Mouse (Mus musculus) intestine, embryonic 15.5 days (tissue): ENCODE results near the gene Tex14. TPM values are rescaled to one million over a fixed set of nuclear protein-coding genes. Genes with fewer than 3 reads are reported as not detected.

Experiments
- ATAC-seq: fragments of 200-750 bp; cut with Nextera tagmentation; 2 replicates; pipeline ENCODE4 v1.8.0; 2017; ENCODE audit warnings: moderate TSS enrichment, moderate library complexity
- H3K27ac ChIP-seq: fragments of 300-500 bp; sonication (generic); 2 replicates; pipeline ENCODE4 v1.5.1; 2015; ENCODE audit warnings: mild to moderate bottlenecking, inconsistent platforms
- H3K27me3 ChIP-seq: fragments of 300-500 bp; sonication (generic); replicated peaks from 2 replicates; pipeline ENCODE4 v1.6.1; 2015; ENCODE audit warnings: inconsistent platforms
- H3K36me3 ChIP-seq: fragments of 300-500 bp; sonication (generic); 2 replicates; pipeline ENCODE4 v1.6.1; 2015; ENCODE audit warnings: inconsistent platforms
- H3K4me1 ChIP-seq: fragments of 300-500 bp; sonication (generic); replicated peaks from 2 replicates; pipeline ENCODE4 v1.6.1; 2015; ENCODE audit warnings: inconsistent platforms
- H3K4me2 ChIP-seq: fragments of 300-500 bp; sonication (generic); replicated peaks from 2 replicates; pipeline ENCODE4 v1.6.1; 2015; ENCODE audit warnings: mild to moderate bottlenecking, inconsistent platforms
- H3K4me3 ChIP-seq: fragments of 300-500 bp; sonication (generic); replicated peaks from 2 replicates; pipeline ENCODE4 v1.5.1; 2015; ENCODE audit warnings: inconsistent platforms
- H3K9ac ChIP-seq: fragments of 300-500 bp; sonication (generic); 2 replicates; pipeline ENCODE4 v1.6.1; 2015; ENCODE audit warnings: inconsistent platforms
- H3K9me3 ChIP-seq: fragments of 300-500 bp; sonication (generic); 2 replicates; pipeline ENCODE4 v1.6.1; 2016; ENCODE audit warnings: inconsistent platforms
- WGBS: fragments of 180-500 bp; shearing (Covaris S2); methylation state at CpG from one replicate; pipeline ENCODE4 v1.1.7; 2015; 5-methylcytosine and 5-hydroxymethylcytosine counted together
- polyA plus RNA-seq: library from polyadenylated mRNA; unstranded; fragments of >200 nt; fragmentation: Nextera tagmentation; extraction: Ambion mirVana; gene quantifications from 2 replicates; pipeline ENCODE4 v1.2.1, GENCODE M21; 2015

The Tex14 gene
- polyA plus RNA-seq, 1 experiment from 2014 or later, result 0.96 TPM

- H3K27ac ChIP-seq, result no peak overlapping the region
- 95% methylated on average over 1 of the region's 1 CpGs for WGBS
Observed at GRCm38 (mm10) chr11:87571361-87571950, 166.6 kb downstream of the Tex14 start.

GRCm38 (mm10) chr11:87573751-87574150, 168.9 kb downstream of the Tex14 start:
- no peak for ATAC-seq
- H3K27ac ChIP-seq, result no peak overlapping the region
- 57% methylated on average over 7 of the region's 7 CpGs for WGBS
- no peak overlapping the region for H3K4me3 ChIP-seq
- no peak overlapping the region for H3K4me2 ChIP-seq
- H3K9me3 ChIP-seq, result no peaks in the 10 kb centered on the region
- H3K27me3 ChIP-seq, result no peaks in the 10 kb centered on the region
- H3K9ac ChIP-seq, result no peak overlapping the region
- peaks cover 18% of the 10 kb centered on the region for H3K4me1 ChIP-seq
- no peaks in the 10 kb centered on the region for H3K36me3 ChIP-seq

More at GRCm38 (mm10) chr11:87571361-87571950, 166.6 kb downstream of the Tex14 start:
- no peak for ATAC-seq
- no peaks in the 10 kb centered on the region for H3K9me3 ChIP-seq
- H3K4me1 ChIP-seq, result 0 out of 2 replicates have a peak, but pooled peaks cover 4% of the 10 kb centered on the region
- H3K4me2 ChIP-seq, result no peak overlapping the region
- H3K27me3 ChIP-seq, result no peaks in the 10 kb centered on the region
- H3K9ac ChIP-seq, result no peak overlapping the region
- no peaks in the 10 kb centered on the region for H3K36me3 ChIP-seq
- H3K4me3 ChIP-seq, result no peak overlapping the region

- no peak for ATAC-seq
- Histone ChIP-seq H3K4me1 (peaks cover 23% of the 10 kb centered on the region), H3K4me3 (no peak overlapping the region), H3K36me3 (no peaks in the 10 kb centered on the region), H3K27me3 (no peaks in the 10 kb centered on the region), H3K27ac (no peak overlapping the region), H3K4me2 (no peak overlapping the region), H3K9me3 (no peaks in the 10 kb centered on the region), H3K9ac (no peak overlapping the region)
- 50% methylated on average over 21 of the region's 21 CpGs for WGBS
Observed at GRCm38 (mm10) chr11:87574520-87575180, 169.8 kb downstream of the Tex14 start.

GRCm38 (mm10) chr11:87577601-87578248, 172.9 kb downstream of the Tex14 start:
- ATAC-seq, result no peak
- peak overlapping the region; percentile 49 for H3K4me3 ChIP-seq
- H3K9ac ChIP-seq, result peak overlapping the region; percentile 44
- peak overlapping the region; percentile 84 for H3K4me2 ChIP-seq
- H3K27me3 ChIP-seq, result no peaks in the 10 kb centered on the region
- no peak overlapping the region for H3K27ac ChIP-seq
- peaks cover 23% of the 10 kb centered on the region for H3K4me1 ChIP-seq
- H3K9me3 ChIP-seq, result no peaks in the 10 kb centered on the region
- 29% methylated on average over 6 of the region's 6 CpGs for WGBS
- no peaks in the 10 kb centered on the region for H3K36me3 ChIP-seq

GRCm38 (mm10) chr11:87578249-87578962, 173.5 kb downstream of the Tex14 start:
- Histone ChIP-seq H3K4me3 (peak overlapping the region; percentile 49), H3K9ac (peak overlapping the region; percentile 44), H3K4me1 (peaks cover 23% of the 10 kb centered on the region), H3K27me3 (no peaks in the 10 kb centered on the region), H3K4me2 (peak overlapping the region; percentile 84), H3K27ac (peak overlapping the region; percentile 44), H3K9me3 (no peaks in the 10 kb centered on the region), H3K36me3 (no peaks in the 10 kb centered on the region)
- ATAC-seq, result peak; percentile 87
- under 1% methylated on average over 40 of the region's 40 CpGs for WGBS

- Histone ChIP-seq H3K27ac (peak overlapping the region; percentile 44; the same call in 1 of the 2 replicates), H3K4me3 (peak overlapping the region; percentile 49), H3K4me2 (peak overlapping the region; percentile 84), H3K36me3 (no peaks in the 10 kb centered on the region), H3K27me3 (no peaks in the 10 kb centered on the region), H3K4me1 (peaks cover 23% of the 10 kb centered on the region), H3K9ac (peak overlapping the region; percentile 44; the same call in 1 of the 2 replicates), H3K9me3 (no peaks in the 10 kb centered on the region)
- ATAC-seq, result peak; percentile 31
- WGBS, result 22% methylated on average over 10 of the region's 10 CpGs
Observed at GRCm38 (mm10) chr11:87578963-87579601, 174.2 kb downstream of the Tex14 start.

- Histone ChIP-seq H3K4me2 (peak overlapping the region; percentile 84; the same call in 1 of the 2 replicates), H3K27ac (no peak overlapping the region), H3K9ac (no peak overlapping the region), H3K36me3 (no peaks in the 10 kb centered on the region), H3K4me1 (peaks cover 25% of the 10 kb centered on the region), H3K4me3 (0 out of 2 replicates have a peak overlapping the region, but pooled peaks have one; percentile 49), H3K9me3 (no peaks in the 10 kb centered on the region), H3K27me3 (no peaks in the 10 kb centered on the region)
- no peak for ATAC-seq
- 63% methylated on average over 1 of the region's 1 CpGs for WGBS
Observed at GRCm38 (mm10) chr11:87579713-87580112, 174.8 kb downstream of the Tex14 start.

- no peak overlapping the region for H3K9ac ChIP-seq
- H3K36me3 ChIP-seq, result no peaks in the 10 kb centered on the region
- no peak overlapping the region for H3K27ac ChIP-seq
- no peak overlapping the region for H3K4me2 ChIP-seq
- no peaks in the 10 kb centered on the region for H3K27me3 ChIP-seq
- WGBS, result 55% methylated on average over 10 of the region's 10 CpGs
- peaks cover 25% of the 10 kb centered on the region for H3K4me1 ChIP-seq
- ATAC-seq, result no peak
- no peak overlapping the region for H3K4me3 ChIP-seq
- no peaks in the 10 kb centered on the region for H3K9me3 ChIP-seq
Observed at GRCm38 (mm10) chr11:87580543-87581085, 175.7 kb downstream of the Tex14 start.

GRCm38 (mm10) chr11:87581161-87581865, 176.4 kb downstream of the Tex14 start:
- H3K27me3 ChIP-seq, result no peaks in the 10 kb centered on the region
- H3K9ac ChIP-seq, result no peak overlapping the region
- 87% methylated on average over 12 of the region's 12 CpGs for WGBS
- H3K4me2 ChIP-seq, result no peak overlapping the region
- no peak overlapping the region for H3K27ac ChIP-seq
- no peaks in the 10 kb centered on the region for H3K9me3 ChIP-seq
- no peaks in the 10 kb centered on the region for H3K36me3 ChIP-seq
- no peak for ATAC-seq
- peaks cover 25% of the 10 kb centered on the region for H3K4me1 ChIP-seq
- no peak overlapping the region for H3K4me3 ChIP-seq

GRCm38 (mm10) chr11:87581933-87582710, 177.3 kb downstream of the Tex14 start:
- ATAC-seq, result no peak
- no peak overlapping the region for H3K4me2 ChIP-seq
- H3K27me3 ChIP-seq, result no peaks in the 10 kb centered on the region
- peaks cover 25% of the 10 kb centered on the region for H3K4me1 ChIP-seq
- WGBS, result 83% methylated on average over 8 of the region's 8 CpGs
- no peaks in the 10 kb centered on the region for H3K36me3 ChIP-seq
- H3K27ac ChIP-seq, result no peak overlapping the region
- H3K9ac ChIP-seq, result no peak overlapping the region
- H3K4me3 ChIP-seq, result no peak overlapping the region
- no peaks in the 10 kb centered on the region for H3K9me3 ChIP-seq
